Comparison of ENCODE assay signal across 14 mouse cellular contexts in genomic region chr7:49981511-49982227, GRCm38 (mm10). TPM values are rescaled to one million over a fixed set of nuclear protein-coding genes. Genes with fewer than 3 reads are reported as not detected.
A peak's percentile ranks its signal among the peaks of the same experiment; 100 is the strongest.
DNase-seq lines count a peak whose midpoint lies in the region; ATAC-seq and TF ChIP-seq lines count a peak whose summit lies in the region.
"Had no signal": no experiment of that assay in that cellular context is flagged by ENCODE, and none has a peak within 500 bp of the region (broad histone marks: within the 10 kb centered on the region; RNA-seq: fewer than 3 reads in every experiment).

No protein-coding gene starts in this region.

- no peak overlapping the region for H3K4me2 ChIP-seq in liver, embryonic 14.5 days (ENCODE audit: low read depth)
- H3K4me2 ChIP-seq in liver, embryonic 11.5 days = no peak overlapping the region
- H3K4me2 ChIP-seq in forebrain, embryonic 14.5 days (ENCODE audit: low read length) = no peak overlapping the region
- H3K4me2 ChIP-seq: intestine, embryonic 15.5 days; limb, embryonic 13.5 days had no signal

- peak; percentile 15; the same call in 1 of the 2 replicates for TF ChIP-seq CTCF in liver, embryonic 14.5 days (IDR thresholded peaks at IDR 0.05; ENCODE audit: low read depth)

- H3K9ac ChIP-seq in liver, embryonic 14.5 days (replicated peaks) = no peak overlapping the region
- H3K9ac ChIP-seq in liver, embryonic 11.5 days (ENCODE audit: low read depth, low read length) = no peak overlapping the region
- H3K9ac ChIP-seq in forebrain, embryonic 14.5 days (ENCODE audit: low read length) = no peak overlapping the region
- H3K9ac ChIP-seq: intestine, embryonic 15.5 days; limb, embryonic 13.5 days had no signal

- 10% methylated on average over 9 of the region's 9 CpGs for WGBS in liver, embryonic 14.5 days (ENCODE audit: insufficient replicate concordance)
- 24% methylated on average over 9 of the region's 9 CpGs for WGBS in liver, embryonic 11.5 days
- 2% methylated on average over 9 of the region's 9 CpGs for WGBS in forebrain, embryonic 14.5 days

- peaks cover under 1% of the 10 kb centered on the region; the same call in 1 of the 2 replicates for H3K27me3 ChIP-seq in liver, embryonic 14.5 days (ENCODE audit: control insufficient read depth, insufficient read depth, low read length)
- peaks cover 16% of the 10 kb centered on the region for H3K27me3 ChIP-seq in liver, embryonic 11.5 days (replicated peaks; ENCODE audit: control insufficient read depth, insufficient read depth, low read length)
- H3K27me3 ChIP-seq in forebrain, embryonic 14.5 days (replicated peaks; ENCODE audit: control insufficient read depth, insufficient read depth, low read length) = peaks cover 20% of the 10 kb centered on the region

- H3K4me3 ChIP-seq in liver, embryonic 14.5 days (ENCODE audit: insufficient read depth in 1 of 2, low read depth in 2 of 2, low read length in 2 of 2) = no peak overlapping the region
- no peak overlapping the region for H3K4me3 ChIP-seq in liver, embryonic 11.5 days (ENCODE audit: low read depth, low read length)
- no peak overlapping the region for H3K4me3 ChIP-seq in forebrain, embryonic 14.5 days (ENCODE audit: low read depth, low read length)
- H3K4me3 ChIP-seq: intestine, embryonic 15.5 days; limb, embryonic 13.5 days had no signal

- no peaks in the 10 kb centered on the region for H3K36me3 ChIP-seq in liver, embryonic 14.5 days (replicated peaks; ENCODE audit: control insufficient read depth, insufficient read depth, low read depth)
- H3K36me3 ChIP-seq in liver, embryonic 11.5 days (ENCODE audit: control insufficient read depth, insufficient read depth, low read length) = no peaks in the 10 kb centered on the region
- no peaks in the 10 kb centered on the region for H3K36me3 ChIP-seq in forebrain, embryonic 14.5 days (ENCODE audit: control insufficient read depth, insufficient read depth, low read length)
- H3K36me3 ChIP-seq: intestine, embryonic 15.5 days; limb, embryonic 13.5 days had no signal

- H3K9me3 ChIP-seq in liver, embryonic 14.5 days (ENCODE audit: control insufficient read depth, low read length) = no peaks in the 10 kb centered on the region
- H3K9me3 ChIP-seq in liver, embryonic 11.5 days (ENCODE audit: control insufficient read depth, low read length) = no peaks in the 10 kb centered on the region
- no peaks in the 10 kb centered on the region for H3K9me3 ChIP-seq in forebrain, embryonic 14.5 days (replicated peaks; ENCODE audit: control insufficient read depth, low read length)
- H3K9me3 ChIP-seq: intestine, embryonic 15.5 days; limb, embryonic 13.5 days had no signal

- H3K27ac ChIP-seq in liver, embryonic 14.5 days = no peak overlapping the region
- H3K27ac ChIP-seq in liver, embryonic 11.5 days (ENCODE audit: low read depth, low read length) = no peak overlapping the region
- no peak overlapping the region for H3K27ac ChIP-seq in forebrain, embryonic 14.5 days (ENCODE audit: low read depth, low read length)
- H3K27ac ChIP-seq: intestine, embryonic 15.5 days; limb, embryonic 13.5 days had no signal

- no peaks in the 10 kb centered on the region for H3K4me1 ChIP-seq in liver, embryonic 14.5 days (replicated peaks; ENCODE audit: control insufficient read depth in 2 of 2, insufficient read depth in 2 of 2, low read length in 1 of 2)
- H3K4me1 ChIP-seq in liver, embryonic 11.5 days (replicated peaks; ENCODE audit: control insufficient read depth, insufficient read depth, low read length) = no peaks in the 10 kb centered on the region
- H3K4me1 ChIP-seq in forebrain, embryonic 14.5 days (ENCODE audit: control insufficient read depth, insufficient read depth, low read length) = peaks cover 2% of the 10 kb centered on the region; the same call in 1 of the 2 replicates
- H3K4me1 ChIP-seq: limb, embryonic 13.5 days had no signal

- ATAC-seq in liver, embryonic 14.5 days (ENCODE audit: insufficient read depth) = no peak
- ATAC-seq in liver, embryonic 11.5 days (replicated peaks; ENCODE audit: low FRiP score) = no peak
- ATAC-seq in forebrain, embryonic 14.5 days = peak; percentile 80
- ATAC-seq in megakaryocyte, adult 5-6 weeks (ENCODE audit: poor library complexity, severe bottlenecking) = no peak
- ATAC-seq: intestine, embryonic 15.5 days had no signal

- no peak for DNase-seq in liver, embryonic 14.5 days (ENCODE audit: low read depth in 3 of 3, low spot score in 3 of 3)
- no peak for DNase-seq in liver, embryonic 11.5 days (ENCODE audit: low spot score)
- peak; percentile 26 for DNase-seq in brain, adult 2 months (ENCODE audit: low read depth, low spot score)
- peak; percentile 84 for DNase-seq in forebrain, embryonic 14.5 days (ENCODE audit: low spot score)
- peak; percentile 30 for DNase-seq in retina, embryonic 14.5 days (ENCODE audit: low spot score)
- DNase-seq in spleen, postnatal 14 days (ENCODE audit: low spot score in 2 of 2) = no peak
- DNase-seq: lung, postnatal 36 days; right cerebral cortex, adult 18-20 months had no signal

- no peak for TF ChIP-seq EP300 in liver, embryonic 14.5 days (IDR thresholded peaks at IDR 0.05; ENCODE audit: low read depth)

RNA-seq across cellular contexts. Expression of gene Nell1, which starts 7.0 kb away (rescaled TPM):
- polyA plus RNA-seq in liver, embryonic 14.5 days (2012; rRNA removed) = 0.08 TPM in 1 of 2 replicates, not detected in the other
- polyA plus RNA-seq in liver, embryonic 14.5 days (2014; fragmentation: Nextera tagmentation; extraction: Ambion mirVana) = not detected in 2 replicates
- 1.1 and 1.7 TPM in 2 replicates for polyA plus RNA-seq in liver, embryonic 11.5 days (2014; fragmentation: Nextera tagmentation; extraction: Ambion mirVana)
- 9.7 and 10.7 TPM in 2 replicates for polyA plus RNA-seq in forebrain, embryonic 14.5 days (2014; fragmentation: Nextera tagmentation; extraction: Ambion mirVana)
- total RNA-seq in megakaryocyte, adult 5-6 weeks (2015) = not detected in 2 replicates
- total RNA-seq in megakaryocyte, adult 5-6 weeks (2017) = not detected in 2 replicates
- total RNA-seq: granulocyte monocyte progenitor cell, adult 5-6 weeks; heart, postnatal 25 days; MEL had no signal

Comparison
In these comparisons a context has a peak if more than half of its experiments do, and no peak if none do; other contexts are left out.
1. DNase-seq: peak in brain, adult 2 months (single experiment), forebrain, embryonic 14.5 days (single experiment) and retina, embryonic 14.5 days (single experiment); none in liver, embryonic 14.5 days (0 of 3), liver, embryonic 11.5 days (single experiment) and spleen, postnatal 14 days (0 of 2).